Mouse (Mus musculus) ES-Bruce4 (cell line): ENCODE measurements around the gene Abca14.

ENCODE experiments used
- CTCF ChIP-seq: IDR thresholded peaks from one replicate; pipeline ENCODE4 v1.8.1; 2011; ENCODE audit warnings: low read depth, low read length
- POLR2A ChIP-seq: IDR thresholded peaks from one replicate; pipeline ENCODE4 v1.8.1; 2011; ENCODE audit warnings: low read length; ENCODE audit not compliant: insufficient read depth

DNA sequence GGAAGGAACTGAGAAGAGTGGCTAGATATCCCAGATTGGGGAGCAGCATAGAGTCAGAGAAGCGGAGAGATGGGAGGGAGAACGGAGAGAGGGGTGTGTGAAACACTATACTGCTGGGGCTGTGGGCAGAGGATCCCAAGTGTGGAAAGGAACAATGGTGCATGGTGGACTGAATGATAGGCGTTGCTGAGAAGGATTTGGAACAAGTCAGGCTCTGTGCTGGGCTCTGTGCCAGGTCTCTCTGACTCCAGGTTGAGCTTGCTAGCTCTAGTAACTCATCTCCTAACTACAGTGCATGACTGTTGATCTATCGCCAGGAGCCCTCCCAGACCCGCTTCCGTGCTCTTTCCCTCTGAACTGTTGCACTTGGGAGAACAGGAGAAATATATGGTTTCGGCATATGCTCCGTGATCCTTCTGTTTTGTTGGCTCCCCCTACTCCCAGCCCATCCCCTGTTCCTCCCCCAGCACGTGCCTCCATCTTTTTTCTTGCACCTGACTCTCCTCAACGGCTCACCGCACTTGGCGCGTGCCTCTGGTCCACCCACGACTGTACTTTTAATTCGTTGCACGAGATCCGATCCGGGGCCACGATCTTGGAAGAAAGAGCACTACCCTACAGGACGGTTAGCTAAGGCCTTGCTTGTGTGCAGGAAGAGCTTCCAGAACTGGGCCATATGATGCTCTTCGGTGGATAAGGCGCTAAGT, 124.5 kb downstream of the Abca14 start, which contains the start of gene Abca15:
- TF ChIP-seq CTCF (no peak), POLR2A (no peak)
